Mouse (Mus musculus): Measurements from ENCODE around the gene Rps27a. TPM values are rescaled to one million over a fixed set of nuclear protein-coding genes. Genes with fewer than 3 reads are reported as not detected.
"Not testable (repeated sequence)": the region's sequence is repeated elsewhere in the genome, so short reads cannot be mapped to it uniquely, and the experiment has no call there.

Gene Rps27a
- 100 to 1,000 TPM; 398 to 474 TPM for total RNA-seq (2021)

DNA sequence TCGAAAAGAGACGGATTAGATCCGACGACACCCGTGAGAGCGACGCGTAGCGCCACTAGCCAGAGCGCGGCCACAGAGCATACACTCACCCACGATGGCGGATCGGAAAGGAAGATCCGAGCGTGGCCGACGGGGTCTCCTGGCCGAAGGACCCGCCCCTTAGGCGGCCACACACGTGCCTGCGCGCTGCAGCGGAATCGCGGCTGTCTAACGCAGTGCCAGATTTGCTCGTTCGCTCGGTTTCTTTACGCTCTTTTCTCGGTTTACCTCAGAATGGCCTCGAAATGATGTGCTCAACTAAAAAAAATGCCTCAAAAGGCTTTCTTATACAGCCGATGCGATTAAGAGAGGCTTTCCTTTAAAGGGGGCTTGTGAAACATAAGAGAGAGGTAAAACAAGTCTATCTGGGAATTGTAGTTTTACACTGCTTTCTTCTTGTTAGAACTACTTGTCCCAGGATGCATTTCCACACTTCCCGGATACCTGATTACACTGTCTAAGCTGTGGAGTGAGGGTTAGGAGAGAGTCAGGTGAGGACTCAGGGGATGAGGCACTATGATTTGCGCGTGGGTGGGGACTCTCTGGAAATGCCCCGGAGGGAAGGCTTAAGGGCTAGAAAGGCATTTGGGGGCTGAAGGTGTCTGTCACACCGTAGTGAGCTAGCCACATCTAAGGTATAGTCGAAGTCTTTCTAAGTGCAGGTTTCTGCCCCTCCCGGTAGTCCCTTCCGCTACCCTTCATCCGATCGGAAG, at the start of gene Rps27a, which contains the start of gene Clhc1:
Gene Rps27a, minus strand, starts transcription at position 358 of the 752 bp plus-strand sequence.
Gene Clhc1, plus strand, starts transcription at position 199 of the 752 bp plus-strand sequence.
- intact Hi-C loops (cut with DNase I): loop anchor here (1.0 to 5.0 kb wide), 2 partner anchors 145 to 164 kb away; no protein-coding TSS in a partner anchor
- DNase-seq (ENCODE audit: low spot score in 2 of 2): peak; percentile 94 to 95

DNA sequence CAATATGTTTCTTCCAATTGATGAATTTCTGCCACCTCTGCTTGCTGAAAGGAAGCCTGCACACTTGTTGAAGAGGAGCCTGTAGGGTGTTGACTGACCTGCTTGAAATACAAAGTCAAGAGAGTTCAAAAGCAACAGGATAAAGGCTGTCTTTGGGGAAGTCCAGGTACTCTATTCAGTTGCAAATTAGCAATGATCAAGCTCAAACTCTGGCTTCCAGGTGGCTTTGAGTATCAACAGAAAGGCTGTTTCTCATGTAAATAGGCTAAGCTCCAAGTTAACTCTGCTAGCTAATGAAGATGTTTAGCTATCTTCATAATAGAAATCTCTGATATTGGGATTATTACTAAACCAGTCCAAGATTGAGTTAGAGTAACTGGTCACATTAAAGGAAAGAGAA, 49.2 kb upstream of the Rps27a start:
- intact Hi-C loops (cut with DNase I): no loop called here

DNA sequence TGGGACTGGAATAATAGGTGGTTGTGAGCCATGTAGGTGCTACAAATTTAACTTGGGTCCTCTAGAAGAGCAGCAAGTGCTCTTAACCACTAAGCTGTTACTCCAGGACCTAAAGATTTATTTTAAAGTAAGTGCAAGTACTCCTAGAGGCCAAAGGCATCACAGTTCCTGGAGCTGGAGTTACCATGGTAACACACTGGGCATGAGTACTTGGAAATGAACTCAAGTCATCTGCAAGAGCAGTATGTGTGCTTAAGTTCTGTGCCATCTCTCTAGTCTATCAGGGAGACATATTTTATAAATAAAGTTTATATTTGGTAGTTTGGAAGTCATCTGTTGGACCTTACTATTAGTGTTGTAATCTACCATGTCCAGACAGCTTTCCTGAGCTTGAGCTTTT, 47.3 kb upstream of the Rps27a start:
- no peak for DNase-seq (ENCODE audit: low spot score in 2 of 2)
- intact Hi-C loops (cut with DNase I): no loop called here

More for the DNA sequence above, 49.2 kb upstream of the Rps27a start:
- DNase-seq (ENCODE audit: low spot score in 2 of 2): no peak

DNA sequence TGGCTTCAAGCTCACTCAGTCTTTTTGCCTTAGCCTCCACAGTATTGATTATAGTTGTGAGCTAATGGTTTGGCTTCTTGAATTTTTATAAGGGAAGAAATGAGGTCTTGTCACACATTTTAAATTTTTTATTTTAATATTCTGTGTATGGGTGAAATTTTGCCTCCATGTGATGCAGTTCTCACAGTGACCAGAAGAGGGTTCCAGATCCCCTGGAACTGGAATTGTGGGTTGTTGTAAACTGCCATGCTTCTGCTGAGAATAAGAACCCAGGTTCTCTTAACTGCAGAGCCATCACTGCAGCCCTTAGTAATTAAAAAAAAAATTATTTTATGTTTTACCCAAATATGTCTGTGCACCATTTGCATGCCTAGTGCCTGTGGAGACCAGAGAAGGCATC, 31.7 kb upstream of the Rps27a start:
- no peak for DNase-seq (ENCODE audit: low spot score in 2 of 2)
- intact Hi-C loops (cut with DNase I): no loop called here

DNA sequence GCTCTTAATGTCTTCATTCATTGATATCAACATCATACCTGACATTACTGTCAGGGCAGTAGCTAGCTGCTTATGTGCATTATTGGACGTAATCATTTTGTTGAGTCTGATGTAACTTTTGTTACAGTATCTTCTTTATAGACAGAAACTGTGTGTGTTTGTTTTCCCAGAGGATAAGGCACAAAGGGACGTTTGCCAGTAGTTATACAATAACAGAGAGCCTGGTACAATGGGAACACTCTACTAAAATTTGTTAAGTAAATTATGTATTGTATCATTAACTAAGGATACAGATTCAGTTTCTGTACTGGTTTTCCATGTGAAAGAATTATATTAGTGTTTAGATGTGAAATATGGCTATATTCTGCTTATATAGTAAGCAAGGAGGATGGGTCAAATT, 24.7 kb upstream of the Rps27a start:
- intact Hi-C loops (cut with DNase I): no loop called here
- no peak for DNase-seq (ENCODE audit: low spot score in 2 of 2)

DNA sequence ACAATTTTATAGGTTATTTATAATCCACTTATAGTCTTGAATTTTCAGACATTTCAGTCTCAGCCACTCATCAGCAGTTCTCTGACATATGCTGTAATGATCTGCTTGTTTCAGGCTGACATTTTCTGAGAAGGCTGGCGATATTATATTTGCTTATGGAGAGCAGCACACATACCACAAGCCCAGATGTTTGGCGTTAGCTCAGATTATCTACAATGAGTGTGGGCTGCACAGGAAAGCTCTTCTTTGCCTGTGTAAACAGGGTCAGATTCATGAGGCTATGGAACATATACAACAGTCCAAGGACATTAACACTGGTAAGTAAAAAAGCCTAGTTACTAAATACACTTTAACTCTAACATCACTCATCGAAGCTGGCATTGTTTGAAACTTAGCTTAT, 23.6 kb upstream of the Rps27a start:
- no peak for DNase-seq (ENCODE audit: low spot score in 2 of 2)
- intact Hi-C loops (cut with DNase I): no loop called here

DNA sequence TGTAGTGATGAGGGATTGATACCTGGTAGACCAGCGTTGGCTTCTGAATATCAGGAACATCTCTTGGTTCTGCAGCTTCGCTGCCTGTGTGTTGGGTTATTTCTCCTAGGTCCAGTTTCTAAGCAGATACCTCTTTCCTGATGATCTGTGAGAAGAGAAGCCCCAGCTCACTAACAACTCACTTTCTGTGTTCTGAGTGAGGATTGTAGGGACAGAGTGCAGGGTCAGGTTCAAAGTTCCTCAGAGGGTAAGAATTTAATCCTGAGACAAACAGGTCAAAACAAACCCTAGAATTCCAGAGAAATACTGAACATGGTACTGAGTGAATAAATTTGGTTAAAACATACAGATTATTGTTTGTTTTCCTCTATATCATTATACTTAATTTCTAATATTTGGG, 15.5 kb upstream of the Rps27a start:
- intact Hi-C loops (cut with DNase I): no loop called here
- no peak for DNase-seq (ENCODE audit: low spot score in 2 of 2)

DNA sequence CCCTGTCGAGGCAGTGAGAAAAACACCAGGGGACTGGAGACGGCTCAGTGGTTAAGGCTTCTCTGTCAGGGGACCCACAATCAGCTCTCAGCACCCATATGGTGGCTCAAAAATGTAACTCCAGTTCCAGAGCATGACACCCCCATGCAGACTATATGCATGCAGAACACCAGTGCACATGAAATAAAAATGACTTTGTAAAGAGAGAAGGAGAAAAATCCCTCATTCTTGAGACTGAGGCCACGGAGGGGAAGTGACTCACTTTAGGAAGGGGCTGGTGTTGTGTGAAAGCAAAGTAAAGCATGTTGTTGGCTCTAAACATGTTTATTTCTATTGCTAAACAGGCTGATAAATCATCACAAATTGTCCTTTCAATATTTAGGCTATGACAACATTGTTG, 13.1 kb upstream of the Rps27a start:
- intact Hi-C loops (cut with DNase I): no loop called here
- no peak for DNase-seq (ENCODE audit: low spot score in 2 of 2)

DNA sequence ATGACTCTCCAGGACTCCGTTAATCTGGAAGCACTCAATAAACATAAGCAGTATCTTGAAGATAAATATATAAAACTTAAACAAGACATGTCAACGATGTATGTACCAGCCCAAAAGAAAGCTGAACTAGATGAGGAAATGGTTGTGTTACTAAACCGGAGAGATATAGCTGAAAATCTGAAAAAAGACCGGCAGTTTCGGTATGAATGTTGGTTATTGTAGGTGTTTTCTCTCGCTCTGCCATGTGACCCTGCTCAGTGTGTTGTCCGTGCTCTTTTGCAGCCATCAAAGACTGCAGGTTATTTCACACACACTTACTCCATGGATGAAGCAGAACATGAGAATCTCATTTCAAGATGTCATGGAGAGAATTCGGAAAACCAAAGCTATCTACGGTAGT, 12.5 kb upstream of the Rps27a start:
- intact Hi-C loops (cut with DNase I): no loop called here
- DNase-seq (ENCODE audit: low spot score in 2 of 2): no peak

DNA sequence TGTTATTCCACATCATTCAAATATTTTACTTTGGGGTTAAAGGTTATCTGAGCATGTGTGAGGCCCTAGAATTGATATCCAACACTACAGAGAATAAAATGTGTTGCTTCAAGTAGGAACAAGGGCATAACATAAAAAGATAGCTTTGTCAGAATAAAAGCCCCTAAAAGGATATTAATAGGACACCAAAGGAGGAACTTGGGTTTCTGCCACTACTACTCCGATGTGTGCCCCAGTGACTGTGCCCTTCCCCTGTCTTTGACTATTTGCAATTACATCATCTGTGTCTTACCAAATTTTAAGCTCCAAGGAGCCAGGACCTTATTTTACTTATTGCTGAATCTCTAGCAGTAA, 1.5 kb upstream of the Rps27a start:
- DNase-seq (ENCODE audit: low spot score in 2 of 2): no peak
- intact Hi-C loops (cut with DNase I): loop anchor here (5.0 kb wide), 1 partner anchor 163 kb away; no protein-coding TSS in a partner anchor

DNA sequence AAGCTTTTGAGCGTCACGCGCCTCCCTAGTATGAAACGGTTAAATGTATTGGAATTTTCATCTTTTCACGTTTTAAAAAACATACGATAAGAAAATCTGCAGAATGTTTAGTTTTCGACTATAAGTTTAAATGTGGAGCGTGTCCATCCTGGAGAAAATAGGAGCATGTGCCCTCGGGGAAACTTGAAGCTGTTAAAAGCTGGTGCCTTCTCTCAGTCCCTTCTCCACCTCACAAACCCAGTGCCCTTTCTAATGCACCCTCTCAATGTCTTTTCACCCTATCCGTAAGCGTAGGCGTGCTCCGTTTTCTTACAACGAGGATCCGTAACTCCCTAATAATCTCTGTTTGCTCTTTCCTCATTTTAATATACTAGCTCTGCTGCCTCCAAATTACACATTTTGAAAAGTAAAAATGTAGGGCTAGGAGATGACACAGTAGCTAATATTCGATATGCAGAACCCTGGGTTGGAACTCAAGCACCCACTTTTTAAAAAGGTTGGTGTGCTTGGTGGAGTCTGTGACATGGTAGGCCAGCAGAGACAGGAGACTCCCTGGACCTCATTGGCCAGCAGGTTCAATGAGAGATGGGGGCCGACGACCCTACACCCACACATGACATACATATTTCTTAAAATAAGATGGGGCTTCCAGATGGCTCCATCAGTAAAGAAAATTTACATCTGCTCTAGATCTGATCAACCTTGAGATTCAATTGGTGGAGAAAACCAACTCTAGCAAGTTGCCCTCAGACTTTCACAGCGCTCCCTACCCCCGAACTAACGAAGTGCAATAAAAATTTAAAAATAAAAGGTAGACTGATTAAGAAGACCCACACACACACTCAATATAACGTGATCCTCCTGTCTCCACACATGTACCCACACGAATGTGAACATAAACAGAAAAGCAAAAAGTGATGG, 855 bp upstream of the Rps27a start:
- intact Hi-C loops (cut with DNase I): loop anchor here (5.0 kb wide), 1 partner anchor 164 kb away; no protein-coding TSS in a partner anchor
- peak in 1 of 2 experiments; percentile 10 for DNase-seq (ENCODE audit: low spot score in 2 of 2)

DNA sequence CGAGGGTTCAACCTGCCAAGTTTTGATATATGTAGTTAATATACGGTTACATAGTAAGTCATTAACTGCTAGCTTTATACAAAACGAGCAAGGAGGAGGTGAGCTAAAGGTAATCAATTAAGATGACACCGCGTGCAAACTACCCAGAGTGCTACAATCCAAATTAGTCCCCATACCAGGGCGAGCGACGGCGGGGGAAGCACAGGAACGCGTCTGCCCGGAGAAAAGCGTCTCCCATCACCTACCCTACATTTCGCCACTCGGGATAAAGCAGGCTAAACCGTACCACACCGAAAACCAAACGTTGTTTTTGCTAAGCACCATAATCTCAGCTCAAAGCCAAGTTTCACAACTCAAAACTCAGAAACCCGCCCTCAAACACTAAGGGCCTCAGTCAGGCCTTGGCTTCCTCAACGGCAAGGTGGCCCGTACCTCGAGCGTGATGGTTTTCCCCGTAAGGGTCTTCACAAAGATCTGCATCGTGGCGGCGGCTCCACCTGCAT, 609 bp downstream of the Rps27a start:
- intact Hi-C loops (cut with DNase I): loop anchor here (1.0 to 5.0 kb wide), 2 partner anchors 146 to 165 kb away; no protein-coding TSS in a partner anchor
- no peak for DNase-seq (ENCODE audit: low spot score in 2 of 2)

DNA sequence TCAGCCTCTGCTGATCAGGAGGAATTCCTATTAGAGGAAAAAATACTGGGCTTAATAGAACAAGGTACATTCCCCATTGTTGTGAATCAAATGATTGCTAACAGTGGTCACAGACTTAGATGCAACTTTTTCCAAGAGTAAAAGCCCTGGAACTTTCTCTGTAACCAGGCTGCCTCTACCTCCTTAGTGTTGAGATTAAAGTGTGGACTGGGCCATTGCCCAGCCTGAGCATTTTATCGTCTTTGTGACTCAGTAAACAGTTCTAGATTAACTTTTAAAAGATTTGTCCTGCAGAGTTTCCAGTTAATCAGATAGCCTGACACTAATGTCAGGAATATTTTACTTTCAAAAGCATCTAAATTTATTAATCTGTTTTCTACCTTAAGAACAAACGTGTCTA, 1.1 kb downstream of the Rps27a start:
- DNase-seq (ENCODE audit: low spot score in 2 of 2): no peak
- intact Hi-C loops (cut with DNase I): loop anchor here (1.0 to 5.0 kb wide), 2 partner anchors 147 to 166 kb away; no protein-coding TSS in a partner anchor

DNA sequence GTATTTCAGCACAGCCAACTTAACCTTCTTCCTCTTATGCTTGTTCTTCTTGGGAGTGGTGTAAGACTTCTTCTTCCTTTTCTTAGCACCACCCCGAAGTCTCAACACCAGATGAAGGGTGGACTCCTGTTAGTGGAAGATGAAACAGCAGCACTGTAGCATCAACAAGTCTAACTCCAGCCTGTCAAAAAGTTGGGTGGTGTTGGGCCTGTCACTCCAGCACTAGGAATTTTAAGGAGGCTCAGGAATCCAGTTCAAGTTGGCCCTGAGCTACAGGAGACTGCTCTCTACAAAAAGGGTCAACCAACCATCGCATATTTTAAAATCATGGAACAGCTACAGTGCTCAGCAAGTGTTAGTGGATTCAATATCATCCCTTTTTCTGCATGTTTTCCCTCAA, 1.6 kb downstream of the Rps27a start:
- DNase-seq (ENCODE audit: low spot score in 2 of 2): not testable (repeated sequence)
- intact Hi-C loops (cut with DNase I): loop anchor here (5.0 kb wide), 1 partner anchor 166 kb away; no protein-coding TSS in a partner anchor

DNA sequence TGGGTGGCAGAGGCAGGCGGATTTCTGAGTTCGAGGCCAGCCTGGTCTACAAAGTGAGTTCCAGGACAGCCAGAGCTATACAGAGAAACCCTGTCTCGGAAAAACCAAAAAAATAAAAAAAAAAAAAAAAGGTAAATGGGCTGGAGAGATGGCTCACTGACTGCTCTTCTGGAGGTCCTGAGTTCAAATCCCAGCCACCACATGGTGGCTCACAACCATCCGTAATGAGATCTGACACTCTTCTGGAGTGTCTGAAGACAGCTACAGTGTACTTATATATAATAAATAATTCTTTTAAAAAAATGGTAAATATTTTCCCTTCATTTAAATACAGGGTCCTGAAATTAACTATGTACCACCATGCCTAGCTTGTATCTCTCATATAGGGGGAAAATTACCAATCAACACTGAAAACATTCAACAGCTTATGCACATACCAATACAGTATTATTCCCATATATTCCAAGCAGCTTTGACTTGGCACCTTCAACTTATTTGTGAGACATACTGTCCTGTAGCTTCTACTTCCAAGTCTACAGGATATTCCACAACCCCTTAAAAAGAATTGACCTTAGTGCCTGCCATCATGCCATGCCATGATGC, 2.7 kb downstream of the Rps27a start:
- intact Hi-C loops (cut with DNase I): loop anchor here (5.0 kb wide), 1 partner anchor 167 kb away; no protein-coding TSS in a partner anchor
- not testable (repeated sequence) for DNase-seq (ENCODE audit: low spot score in 2 of 2)

DNA sequence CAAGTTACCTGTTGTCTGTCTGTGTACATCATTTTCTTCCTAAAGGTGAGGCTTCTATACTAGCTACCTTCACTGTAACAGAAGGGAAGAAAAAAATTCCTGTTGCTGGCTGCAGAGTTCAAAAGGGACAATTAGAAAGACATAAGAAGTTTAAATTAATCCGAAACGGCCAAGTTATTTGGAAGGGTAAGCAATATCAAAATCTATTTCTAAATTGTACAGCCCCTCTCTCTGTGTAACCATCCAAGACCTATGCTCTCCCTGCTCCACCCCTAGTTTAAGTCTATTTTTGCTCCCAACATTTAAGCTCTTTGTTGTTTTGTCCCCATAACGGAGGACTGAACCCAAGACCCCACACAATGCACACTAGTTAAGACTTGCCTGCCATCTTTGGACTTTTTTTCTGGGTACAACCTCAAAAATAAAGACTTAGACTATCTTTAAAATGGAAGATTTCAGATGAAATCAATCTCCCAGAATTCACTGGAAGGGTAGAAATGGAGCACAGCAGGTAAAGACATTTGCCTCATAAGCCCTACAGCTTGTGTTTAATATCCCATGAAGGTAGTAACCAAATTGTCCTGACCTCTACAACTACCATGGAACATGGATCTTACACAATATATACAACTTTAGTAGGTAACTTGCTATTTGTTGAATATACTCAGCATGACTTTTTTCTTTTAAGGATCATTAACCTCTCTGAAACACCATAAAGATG, 3.5 kb downstream of the Rps27a start:
- DNase-seq (ENCODE audit: low spot score in 2 of 2): no peak
- intact Hi-C loops (cut with DNase I): no loop called here

DNA sequence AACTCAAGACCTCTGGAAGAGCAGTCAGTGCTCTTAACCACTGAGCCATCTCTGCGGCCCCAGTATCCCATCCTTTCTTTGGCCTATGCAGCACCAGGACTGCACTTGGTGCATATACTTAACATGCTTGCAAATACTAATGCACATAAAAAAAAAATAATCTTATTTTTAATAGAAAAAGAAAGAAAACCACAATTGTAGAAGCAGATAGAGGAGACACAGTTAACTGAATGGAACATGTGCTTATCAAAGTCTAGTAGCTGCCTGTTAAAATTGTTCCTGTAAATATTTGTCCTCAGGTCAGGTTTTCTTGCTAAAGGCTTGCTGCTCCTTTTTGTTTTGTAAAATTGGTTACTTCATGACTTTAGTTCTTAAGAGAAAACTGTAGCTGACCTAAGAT, 9.7 kb downstream of the Rps27a start:
- no peak for DNase-seq (ENCODE audit: low spot score in 2 of 2)
- intact Hi-C loops (cut with DNase I): no loop called here

DNA sequence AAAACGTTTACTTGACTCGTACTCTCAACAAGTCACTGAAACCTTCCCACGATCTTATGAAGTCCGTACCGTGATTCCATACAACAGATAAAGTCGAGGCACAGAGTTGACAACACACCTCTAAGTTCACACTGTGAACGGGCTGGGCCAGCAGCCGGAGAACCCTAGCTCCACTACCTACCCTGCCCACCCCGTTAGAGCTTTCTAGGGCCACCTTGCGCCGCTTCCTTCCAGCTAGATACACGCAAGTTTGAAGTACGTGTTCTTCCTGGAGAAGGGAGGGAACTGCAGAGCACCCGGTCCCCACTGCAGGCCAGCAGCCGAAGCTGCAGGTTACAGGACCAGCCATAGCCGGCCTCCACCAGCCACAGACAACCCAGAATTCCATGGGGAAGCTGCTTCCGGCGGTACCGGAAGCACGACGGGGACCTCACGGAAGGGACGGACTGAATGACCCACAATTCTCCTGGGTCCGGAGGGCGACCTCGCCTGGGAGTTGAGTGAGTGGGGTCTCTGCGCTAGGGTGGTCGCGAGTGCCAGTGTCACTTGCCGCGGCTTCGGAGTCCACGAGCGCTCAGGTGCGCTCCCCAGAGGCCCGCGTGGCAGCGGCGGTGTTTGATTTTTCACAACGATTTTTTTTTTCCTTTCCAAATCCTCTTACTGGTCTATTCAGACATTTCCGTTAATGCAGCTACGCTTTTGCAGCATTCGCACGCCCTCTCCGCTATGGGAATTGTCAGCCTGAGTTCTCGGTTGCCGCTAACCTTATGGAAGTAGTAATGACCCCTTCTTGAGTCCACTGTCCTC, 21.7 kb downstream of the Rps27a start, which contains the start of gene Mtif2:
Gene Mtif2, plus strand, starts transcription at position 421 of the 807 bp plus-strand sequence.
- intact Hi-C loops (cut with DNase I): loop anchor here (5.0 kb wide), 1 partner anchor 166 kb away; the partner anchor contains the start of gene Rtn4
- peak; percentile 82 to 85 for DNase-seq (ENCODE audit: low spot score in 2 of 2)
